Mouse (Mus musculus) spleen, postnatal 36 days (tissue): ENCODE measurements around the gene Trappc10.
A peak's percentile ranks its signal among the peaks of the same experiment; 100 is the strongest.

Source experiments
- DNase-seq, 2 experiments: peaks; one replicate each; pipeline ENCODE4 v3.0.0; 2022; ENCODE audit warnings: low spot score in 2 of 2, mixed read lengths in 1 of 2

Trappc10 gene

GRCm38 (mm10) chr10:78258142-78258675 is 13.8 kb upstream of the Trappc10 start:
- DNase-seq = no peak

GRCm38 (mm10) chr10:78255646-78256059 is 11.2 kb upstream of the Trappc10 start:
- DNase-seq = peak; percentile 61 to 82

- no peak for DNase-seq
Observed at GRCm38 (mm10) chr10:78247206-78247605, 2.8 kb upstream of the Trappc10 start.

- no peak for DNase-seq
Observed at GRCm38 (mm10) chr10:78246725-78247124, 2.3 kb upstream of the Trappc10 start.

GRCm38 (mm10) chr10:78245225-78245547 is 745 bp upstream of the Trappc10 start:
- DNase-seq = no peak

- DNase-seq = peak; percentile 12 to 32
Observed at GRCm38 (mm10) chr10:78244058-78244437, 393 bp downstream of the Trappc10 start.

- no peak for DNase-seq
Observed at GRCm38 (mm10) chr10:78238926-78239325, 5.5 kb downstream of the Trappc10 start.

GRCm38 (mm10) chr10:78238297-78238696 is 6.1 kb downstream of the Trappc10 start:
- DNase-seq = no peak

- no peak for DNase-seq
Observed at GRCm38 (mm10) chr10:78237809-78238208, 6.6 kb downstream of the Trappc10 start.

GRCm38 (mm10) chr10:78236885-78237629 is 7.4 kb downstream of the Trappc10 start:
- DNase-seq = no peak

- no peak for DNase-seq
Observed at GRCm38 (mm10) chr10:78233756-78234155, 10.7 kb downstream of the Trappc10 start.

GRCm38 (mm10) chr10:78233161-78233560 is 11.3 kb downstream of the Trappc10 start:
- no peak for DNase-seq

GRCm38 (mm10) chr10:78232301-78232980 is 12.0 kb downstream of the Trappc10 start:
- DNase-seq = no peak

GRCm38 (mm10) chr10:78228560-78228928 is 15.9 kb downstream of the Trappc10 start:
- no peak for DNase-seq

- DNase-seq = no peak
Observed at GRCm38 (mm10) chr10:78227875-78228559, 16.4 kb downstream of the Trappc10 start.

GRCm38 (mm10) chr10:78224136-78224535 is 20.3 kb downstream of the Trappc10 start:
- DNase-seq = no peak

- DNase-seq = no peak
Observed at GRCm38 (mm10) chr10:78222908-78223307, 21.5 kb downstream of the Trappc10 start.

- no peak for DNase-seq
Observed at GRCm38 (mm10) chr10:78221315-78221714, 23.1 kb downstream of the Trappc10 start.

- no peak for DNase-seq
Observed at GRCm38 (mm10) chr10:78219528-78219927, 24.9 kb downstream of the Trappc10 start.

GRCm38 (mm10) chr10:78218576-78218975 is 25.9 kb downstream of the Trappc10 start:
- DNase-seq = no peak

GRCm38 (mm10) chr10:78216376-78217083 is 27.9 kb downstream of the Trappc10 start:
- peak; percentile 43 to 61 for DNase-seq

- no peak for DNase-seq
Observed at GRCm38 (mm10) chr10:78214371-78214770, 30.1 kb downstream of the Trappc10 start.
